Mouse (Mus musculus) skeletal muscle tissue, adult 2 months (tissue): Measurements from ENCODE around the gene 2010111I01Rik.

Experiments used
- DNase-seq: peaks from one replicate; pipeline ENCODE4 v3.0.0-alpha.2; 2012; ENCODE audit warnings: low read depth, low spot score

The 2010111I01Rik gene

DNA sequence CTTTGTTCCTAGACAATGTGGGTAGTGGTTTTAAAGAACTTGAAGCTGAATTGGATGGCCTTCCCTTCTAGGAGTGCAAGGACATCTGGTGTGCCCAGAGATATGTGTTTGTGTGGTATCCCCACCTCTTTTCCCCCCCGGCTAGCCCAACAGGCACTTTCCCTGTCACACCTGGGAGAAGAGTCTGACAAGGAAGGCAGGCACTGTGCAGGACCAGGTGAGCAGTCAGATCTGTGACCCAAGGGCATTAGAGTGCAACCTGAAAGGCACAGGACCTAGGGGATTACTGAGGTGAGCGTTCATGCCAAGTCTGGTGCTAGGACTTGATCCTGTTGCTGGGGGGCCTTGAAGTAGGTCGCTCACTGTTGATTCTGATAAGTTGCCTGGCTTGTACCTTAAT, 277.0 kb downstream of the 2010111I01Rik start:
- DNase-seq: no peak

DNA sequence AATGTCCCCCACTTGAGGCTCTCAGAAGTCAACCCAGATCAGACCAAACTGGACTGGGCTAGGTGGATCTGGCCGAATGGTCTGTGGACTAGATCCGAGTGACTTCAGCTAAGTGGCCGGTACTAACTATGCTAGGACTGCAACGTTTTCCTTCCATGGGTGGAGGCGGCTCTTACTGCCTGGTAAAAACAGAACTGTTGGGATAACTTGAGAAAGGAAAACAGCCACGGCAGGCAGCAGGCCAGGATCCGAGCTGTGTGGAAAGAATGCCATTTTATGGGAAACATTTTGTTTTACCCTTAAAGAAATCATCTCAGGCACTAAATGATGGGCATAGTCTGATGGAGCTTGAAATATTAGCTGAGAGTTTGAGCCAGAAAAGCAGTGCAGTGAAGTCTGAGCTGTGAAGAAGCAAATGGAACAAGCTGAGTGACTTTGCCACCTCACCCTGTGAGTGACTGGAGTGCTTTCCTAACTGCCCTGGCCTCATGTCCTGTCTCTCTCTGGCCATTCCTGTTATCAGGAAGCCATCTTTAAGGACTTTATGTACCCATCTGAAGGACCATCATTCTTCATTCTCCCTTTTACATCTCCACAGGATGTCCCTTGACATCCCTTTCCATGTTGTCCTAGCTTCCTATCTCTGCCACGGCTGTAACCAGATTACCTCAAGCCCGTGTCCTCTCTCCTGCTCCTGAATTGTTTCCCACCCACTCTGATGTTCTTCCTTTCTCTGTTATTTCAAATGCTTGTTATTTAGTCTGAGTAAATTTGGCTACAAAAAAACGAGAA, 277.9 kb downstream of the 2010111I01Rik start:
- no peak for DNase-seq

DNA sequence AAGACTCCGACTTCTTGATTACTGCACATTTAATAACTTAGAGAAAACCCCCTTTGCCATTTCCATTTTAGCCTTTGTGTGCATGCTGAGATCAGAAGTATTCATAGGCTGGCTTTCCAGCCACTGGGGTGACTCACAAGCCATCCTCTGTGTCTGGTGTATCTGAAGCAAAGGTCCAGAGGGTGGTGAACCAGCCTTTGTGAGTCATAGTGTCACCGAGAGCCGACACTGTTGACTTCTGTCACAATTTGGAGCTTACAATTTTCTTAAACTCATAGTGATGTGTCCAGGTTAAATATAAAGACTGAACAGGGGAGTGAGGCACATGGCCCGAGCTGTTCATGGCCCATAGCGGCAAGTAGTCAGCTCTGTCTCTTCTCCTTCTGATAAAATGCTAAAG, 278.9 kb downstream of the 2010111I01Rik start:
- DNase-seq: no peak

DNA sequence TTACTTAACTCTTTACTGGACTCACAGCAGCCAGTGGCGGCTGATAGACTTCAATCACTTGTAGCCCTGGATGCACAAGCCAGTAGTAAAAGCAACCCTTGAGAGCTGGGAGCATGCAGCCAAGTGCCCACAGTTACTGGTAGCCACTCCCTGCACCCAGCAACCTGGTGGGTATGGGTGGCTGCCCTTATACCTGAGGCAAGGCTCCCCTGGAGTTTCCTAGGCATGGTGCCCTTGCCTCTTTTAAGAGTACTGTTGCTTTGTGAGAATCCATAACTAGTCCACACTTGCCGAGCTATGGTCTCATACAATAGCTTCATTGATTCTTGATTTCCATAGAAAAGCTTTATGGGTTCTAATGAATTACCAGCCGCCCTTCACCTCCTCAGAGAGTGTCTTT, 279.7 kb downstream of the 2010111I01Rik start:
- no peak for DNase-seq

DNA sequence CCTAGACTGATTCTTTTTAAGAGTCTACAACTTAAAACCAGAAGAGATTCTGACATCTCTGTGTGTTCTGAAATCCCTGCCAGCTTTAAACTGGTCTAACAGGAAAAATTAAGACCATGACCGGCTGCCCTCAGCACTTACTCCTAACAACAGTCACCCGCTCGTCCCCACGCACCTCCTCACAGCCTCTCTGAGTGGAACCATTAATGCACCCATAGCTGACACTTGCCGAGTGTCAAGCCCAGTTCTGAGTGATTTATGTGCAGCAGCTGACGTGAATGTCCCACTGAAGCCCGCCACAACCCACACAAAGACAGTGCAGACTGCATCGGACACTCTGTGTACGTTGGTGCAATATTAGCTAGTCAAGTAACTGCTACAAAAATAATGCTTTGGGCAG, 280.5 kb downstream of the 2010111I01Rik start:
- DNase-seq: peak; percentile 63

DNA sequence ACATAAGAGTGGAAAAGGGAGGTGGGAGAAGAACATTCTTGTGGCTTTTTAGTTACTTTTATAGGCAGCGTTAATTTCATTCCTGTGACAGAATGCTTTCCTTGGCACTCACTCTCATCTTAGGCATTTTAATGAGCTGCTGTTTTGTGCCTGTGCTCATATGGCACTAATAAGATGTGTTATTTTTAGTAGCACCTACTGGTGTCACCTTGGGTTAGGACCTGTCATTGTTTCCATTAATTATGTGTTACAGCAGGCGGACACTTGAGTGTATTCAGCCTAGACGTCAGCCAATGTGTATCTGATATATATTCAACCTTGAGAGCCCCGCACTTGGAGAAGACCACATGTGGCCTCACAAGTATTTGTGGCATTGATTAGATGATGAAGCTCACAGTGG, 281.1 kb downstream of the 2010111I01Rik start:
- no peak for DNase-seq

DNA sequence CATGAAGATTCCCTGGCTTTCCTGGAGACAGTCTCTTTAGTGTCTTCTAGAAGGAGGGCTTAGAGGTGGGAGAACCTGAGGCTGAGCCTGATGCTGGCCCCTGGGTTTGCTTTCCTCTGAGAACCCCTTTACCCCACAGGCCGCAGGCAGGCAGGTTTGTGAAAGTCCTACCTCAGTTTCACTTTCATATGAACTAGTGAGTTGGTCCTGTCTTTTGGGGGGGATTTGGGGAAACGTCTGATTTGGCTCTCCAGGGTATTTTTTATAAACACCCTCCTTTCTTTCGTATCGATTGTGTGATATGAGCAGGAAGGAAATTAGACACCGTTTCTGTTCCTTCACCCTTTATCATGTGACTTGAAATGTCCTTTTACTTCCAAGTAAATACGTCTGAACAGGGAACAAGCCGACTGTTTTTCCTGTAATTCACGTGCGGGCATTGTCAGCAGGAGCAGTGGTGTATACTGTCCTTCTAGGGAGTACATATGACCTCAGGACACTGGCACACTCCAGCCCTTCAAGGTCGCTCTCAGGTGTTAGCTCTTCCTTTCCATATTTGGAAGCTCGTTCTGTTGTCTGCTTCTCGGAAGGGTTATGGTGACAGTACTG, 281.7 kb downstream of the 2010111I01Rik start:
- no peak for DNase-seq

DNA sequence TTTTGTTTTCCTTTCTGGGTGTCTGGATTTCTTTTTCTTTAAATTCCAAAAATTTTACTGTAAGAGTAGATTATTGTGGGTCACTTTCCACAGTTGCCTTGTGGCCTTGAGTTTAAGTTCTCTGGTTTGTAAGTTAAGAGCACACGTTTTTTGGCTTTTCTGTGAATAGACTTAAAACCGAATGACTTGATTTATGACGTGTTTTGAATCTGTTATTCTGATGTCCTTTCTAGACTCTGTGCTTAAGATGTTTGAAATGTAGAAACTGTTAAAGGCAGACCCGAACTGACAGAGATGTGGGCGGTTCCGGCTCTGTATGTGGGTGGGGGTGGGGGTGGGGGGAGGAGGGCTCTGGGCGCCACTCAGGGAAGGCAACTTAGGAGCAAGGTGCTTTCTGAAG, 282.3 kb downstream of the 2010111I01Rik start:
- no peak for DNase-seq

DNA sequence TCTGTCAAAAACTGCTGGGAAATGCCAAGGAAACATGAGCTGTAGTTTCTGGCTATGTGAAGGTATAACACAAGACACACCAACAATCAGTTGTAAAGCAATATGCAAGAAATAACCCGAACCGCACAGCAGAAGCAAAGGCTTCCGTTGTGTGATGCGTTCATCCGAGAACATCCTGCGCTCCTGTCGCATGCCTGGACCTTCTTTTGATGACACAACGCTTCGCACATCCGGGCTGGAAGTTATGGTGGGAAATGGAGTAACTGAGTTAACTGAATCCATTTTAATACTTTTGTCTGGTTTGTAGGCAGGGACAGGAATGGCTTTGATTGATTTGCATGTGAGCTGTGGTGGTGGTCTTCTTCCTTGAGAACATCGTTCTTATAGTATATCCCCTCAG, 282.9 kb downstream of the 2010111I01Rik start:
- no peak for DNase-seq

DNA sequence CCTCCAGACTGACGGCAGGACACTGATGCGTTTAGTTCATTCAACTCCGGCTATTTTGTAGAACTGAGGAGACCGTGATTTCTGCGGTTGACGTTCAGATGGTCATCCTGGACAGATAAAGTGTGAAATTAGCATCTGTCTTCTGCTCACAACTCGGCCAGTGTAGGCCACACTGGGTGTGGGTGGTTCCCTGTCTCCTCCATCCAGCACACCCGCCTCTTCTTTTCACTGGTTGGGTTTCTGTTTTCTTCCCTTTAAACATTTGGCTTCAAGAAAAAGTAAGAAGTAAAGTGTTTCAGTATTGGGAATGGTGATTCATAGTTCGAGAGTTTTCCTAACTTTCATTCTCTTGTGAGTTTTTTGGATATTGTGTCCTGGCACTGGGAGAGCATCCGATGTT, 283.6 kb downstream of the 2010111I01Rik start:
- no peak for DNase-seq

DNA sequence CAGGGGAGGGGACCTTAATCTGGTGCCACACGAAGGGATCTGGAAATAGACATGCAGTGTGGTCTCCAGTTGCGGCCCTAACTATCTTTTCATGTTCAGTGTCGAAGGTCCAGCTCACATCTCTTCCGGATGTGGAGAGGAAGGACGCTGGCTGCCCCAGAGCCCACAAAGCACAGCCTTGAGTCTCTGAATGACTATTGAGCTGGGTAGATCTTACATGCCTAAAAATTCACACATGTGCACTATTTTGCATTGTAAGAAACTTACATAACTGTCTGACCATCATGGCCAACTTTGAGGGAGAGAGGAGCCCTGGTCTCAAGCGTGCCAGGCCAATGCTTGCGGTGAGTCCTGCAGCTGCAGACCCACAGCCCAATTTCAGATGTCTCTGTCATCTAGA, 284.5 kb downstream of the 2010111I01Rik start:
- DNase-seq: no peak

DNA sequence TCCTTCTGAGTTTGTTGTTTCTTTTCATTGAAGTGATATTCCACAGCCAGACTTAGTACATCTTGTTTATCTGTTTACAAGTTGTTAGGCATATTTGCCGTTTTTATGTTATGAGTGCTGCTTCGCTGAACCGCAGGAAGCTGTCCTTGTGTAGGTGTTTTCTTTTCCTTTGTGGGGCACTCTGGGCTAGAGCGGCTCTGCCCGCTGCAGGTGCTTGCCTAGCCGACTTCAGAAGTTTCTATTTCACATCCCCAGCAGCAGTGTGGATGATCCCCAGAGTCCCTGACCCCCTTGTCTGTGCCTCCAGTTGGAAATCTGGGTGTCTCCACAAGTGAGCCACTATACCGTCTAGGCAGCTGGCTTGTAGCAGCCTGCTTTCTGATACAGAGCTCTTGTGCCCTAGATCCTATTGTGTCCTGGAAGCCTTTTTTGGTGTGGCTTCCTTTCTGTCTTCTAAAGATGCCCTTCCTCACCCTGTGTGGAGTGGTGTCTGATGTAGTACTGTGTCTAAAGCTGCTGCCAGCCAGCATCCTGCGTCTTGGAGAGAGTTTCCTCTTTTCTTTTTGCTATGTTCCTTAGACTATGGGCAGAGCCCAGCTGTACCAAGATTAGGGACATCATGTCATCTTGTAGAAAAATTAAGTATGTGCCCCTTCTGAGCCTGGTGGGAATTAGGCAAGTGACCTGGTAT, 285.2 kb downstream of the 2010111I01Rik start:
- no peak for DNase-seq

DNA sequence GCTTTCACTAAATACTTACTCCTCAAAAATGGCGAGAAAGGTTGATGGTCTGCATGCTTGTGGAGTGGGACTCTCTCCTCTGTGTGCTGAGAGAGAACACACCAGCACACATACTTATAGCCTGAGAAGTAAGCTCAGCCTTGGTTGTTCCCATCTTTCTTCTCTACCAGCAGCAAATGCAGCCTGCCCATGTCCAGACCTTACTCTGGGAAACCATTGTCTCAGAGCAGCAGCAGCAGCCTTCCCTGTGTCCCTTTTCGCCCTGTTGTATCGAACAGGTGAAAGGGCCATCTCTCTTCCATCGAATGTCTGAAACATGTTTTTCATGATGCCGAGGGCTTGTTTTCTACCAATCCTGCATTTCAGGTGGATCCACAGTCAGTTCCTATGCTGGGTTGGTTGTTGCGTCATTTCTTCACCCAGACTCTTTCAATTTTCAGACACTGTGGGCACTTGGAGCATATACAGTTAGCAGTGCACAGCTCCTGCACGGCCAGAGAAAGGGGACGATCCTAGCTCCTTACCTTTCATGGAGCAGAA, 285.8 kb downstream of the 2010111I01Rik start:
- no peak for DNase-seq

DNA sequence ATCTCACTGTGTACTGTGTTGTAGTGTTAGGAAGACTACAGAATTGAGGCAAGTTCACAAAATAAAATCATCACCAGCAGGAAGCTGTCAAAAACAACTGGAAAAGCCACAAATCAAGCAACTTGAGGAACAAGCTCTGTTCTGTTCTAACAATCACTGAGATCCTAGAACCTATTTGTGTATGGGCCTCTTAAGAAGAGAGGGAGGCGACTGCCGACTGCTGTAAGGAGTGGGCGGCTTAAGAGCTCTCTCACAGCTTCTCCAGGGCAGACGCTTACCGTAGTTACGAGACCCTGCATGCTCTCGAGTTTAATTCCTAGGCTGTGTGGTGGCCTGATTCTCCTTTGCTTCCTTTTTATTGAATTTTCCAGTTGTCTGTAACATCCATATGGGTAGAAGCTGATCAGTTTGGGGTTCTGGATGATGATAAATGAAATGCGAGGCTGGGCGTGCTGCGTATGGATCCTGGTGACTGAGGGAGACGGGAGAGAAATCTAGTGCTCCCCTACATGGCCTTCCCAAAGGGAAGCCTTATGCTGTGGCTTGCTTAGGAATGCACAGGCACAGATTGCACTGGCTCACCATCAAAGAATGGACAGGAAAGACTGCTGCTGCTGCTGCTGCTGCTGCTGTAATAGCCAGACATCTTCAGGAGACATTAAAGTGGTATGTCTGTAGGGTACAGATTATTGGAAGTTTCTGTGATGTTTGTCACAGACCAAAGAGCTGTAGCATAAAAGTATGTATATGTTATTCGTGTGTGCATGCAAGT, 286.6 kb downstream of the 2010111I01Rik start:
- no peak for DNase-seq

DNA sequence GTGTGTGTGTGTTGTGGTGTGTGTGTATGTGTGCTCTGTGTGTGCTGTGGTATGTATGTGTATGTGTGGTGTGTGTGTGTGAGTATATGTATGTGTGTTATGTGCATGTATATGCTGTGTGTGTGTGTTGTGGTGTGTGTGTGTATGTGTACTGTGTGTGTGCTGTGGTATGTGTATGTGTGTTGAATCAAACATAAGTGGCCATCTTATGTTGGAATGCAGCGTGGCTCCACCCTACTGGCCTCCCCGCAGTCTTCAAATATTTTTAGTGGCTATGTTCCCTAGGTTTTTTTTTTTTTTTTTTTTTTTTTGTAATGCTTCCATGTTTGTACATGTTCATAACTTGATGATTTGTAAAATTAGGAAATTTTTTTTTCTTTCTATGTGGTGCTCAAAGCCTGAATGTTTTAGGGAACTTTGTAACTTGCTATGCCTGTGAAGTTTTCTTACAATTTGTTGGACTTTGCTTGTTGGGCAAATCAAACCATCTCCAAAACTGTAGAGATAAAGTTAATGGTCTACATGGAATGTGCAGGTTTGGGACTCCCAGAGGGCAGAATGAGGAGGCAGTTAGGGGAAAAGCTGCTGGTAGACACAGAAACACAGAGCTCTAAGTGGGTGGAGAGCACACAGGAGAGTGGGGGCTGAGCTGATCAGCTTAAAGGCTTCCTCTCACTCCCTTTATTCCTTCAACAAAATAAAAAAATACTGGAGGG, 287.8 kb downstream of the 2010111I01Rik start:
- DNase-seq: no peak

DNA sequence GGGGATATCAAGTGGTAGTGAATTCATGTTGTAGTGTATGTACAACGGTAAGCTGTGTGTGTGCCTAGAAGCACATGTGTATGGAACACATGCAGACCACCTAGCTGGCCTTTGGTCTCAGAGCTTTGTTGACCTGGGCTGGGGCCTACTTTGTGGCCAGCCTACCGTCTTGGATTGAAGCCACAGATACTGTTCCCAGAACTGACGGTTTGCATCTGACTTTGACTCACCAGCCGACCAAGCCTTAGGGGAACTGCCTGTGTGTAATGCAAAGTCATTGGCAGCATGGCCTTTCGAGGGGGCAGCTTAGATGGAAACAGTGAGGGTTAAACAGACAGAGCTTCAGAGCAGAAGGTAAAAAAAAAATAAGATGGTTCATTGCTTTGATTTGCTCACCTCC, 288.5 kb downstream of the 2010111I01Rik start:
- DNase-seq: no peak

DNA sequence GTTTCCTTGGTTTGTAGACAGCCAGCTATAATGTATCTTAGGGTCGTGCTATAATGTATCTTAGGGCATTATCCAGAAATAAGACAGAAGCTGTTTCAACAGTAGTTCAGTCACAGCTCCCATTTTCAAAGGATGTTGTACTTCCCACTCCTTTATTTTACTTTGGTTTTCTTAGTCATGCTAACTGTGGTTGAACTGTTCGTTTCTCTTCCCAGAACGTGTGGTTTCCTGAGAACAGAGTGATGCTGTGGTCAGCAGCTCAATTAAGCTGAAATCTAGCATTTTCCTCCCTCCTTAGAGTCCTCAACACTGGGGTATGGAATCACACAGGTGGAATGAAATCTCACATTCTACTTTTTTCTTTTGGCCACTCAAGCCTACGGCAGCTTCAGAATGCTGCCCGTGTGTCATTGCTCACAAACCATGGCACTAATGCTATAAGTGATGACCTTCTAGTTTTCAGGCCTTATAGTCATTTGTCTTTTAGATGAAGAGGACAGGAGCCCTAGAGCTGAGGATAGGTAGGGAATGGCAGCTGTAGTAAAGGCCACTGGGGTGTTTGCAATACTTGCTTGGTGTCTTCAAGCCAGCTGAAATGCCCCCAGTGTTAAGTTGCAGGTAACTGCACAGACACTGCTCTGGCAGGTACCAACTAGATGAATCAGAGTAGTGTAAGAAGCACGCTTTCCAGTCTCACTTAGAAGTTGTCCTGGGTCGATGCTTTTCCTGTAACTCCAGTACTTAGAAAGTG, 289.4 kb downstream of the 2010111I01Rik start:
- no peak for DNase-seq

DNA sequence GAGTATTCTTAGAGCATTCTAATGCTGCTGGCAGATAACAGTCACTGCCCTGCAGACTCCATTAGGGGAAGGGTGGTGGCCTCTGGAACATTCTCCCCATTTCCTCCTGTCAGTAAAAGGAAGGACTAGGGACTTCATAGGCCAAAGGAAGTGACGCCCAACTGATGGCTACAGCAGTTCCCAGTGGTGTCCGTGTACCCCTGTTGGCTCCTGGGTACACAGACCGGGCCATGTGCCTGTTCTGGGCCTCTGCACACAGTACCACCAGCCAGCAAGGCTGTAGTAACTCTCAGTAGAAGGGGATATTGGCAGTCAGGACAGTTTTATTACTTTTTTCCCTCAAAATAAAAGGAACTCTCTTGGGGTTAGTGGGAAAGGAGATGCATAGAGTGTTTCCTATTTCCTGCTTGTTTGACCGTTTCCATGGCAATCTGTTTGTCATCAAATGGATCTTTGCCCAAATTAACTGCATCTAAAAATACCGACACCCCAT, 290.9 kb downstream of the 2010111I01Rik start:
- no peak for DNase-seq

DNA sequence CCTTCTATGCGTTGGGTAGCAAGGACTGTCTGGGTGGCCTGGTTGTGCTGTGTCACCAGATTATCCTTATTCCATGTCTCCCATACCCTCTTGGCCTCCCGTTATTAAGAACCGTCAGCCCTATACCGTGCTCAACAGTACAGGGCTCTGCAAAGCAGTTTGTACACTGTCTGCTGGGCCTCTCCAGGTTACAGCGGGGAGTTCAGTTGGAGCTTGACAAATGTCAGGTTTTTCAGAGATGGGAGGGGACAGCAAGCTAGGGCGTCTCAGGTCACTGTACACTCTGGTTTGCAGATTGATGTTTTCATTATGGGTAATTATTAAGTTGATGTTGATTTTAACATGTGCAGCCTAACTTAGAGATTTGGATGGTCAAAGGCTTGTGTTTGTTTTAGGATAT, 291.5 kb downstream of the 2010111I01Rik start:
- no peak for DNase-seq

DNA sequence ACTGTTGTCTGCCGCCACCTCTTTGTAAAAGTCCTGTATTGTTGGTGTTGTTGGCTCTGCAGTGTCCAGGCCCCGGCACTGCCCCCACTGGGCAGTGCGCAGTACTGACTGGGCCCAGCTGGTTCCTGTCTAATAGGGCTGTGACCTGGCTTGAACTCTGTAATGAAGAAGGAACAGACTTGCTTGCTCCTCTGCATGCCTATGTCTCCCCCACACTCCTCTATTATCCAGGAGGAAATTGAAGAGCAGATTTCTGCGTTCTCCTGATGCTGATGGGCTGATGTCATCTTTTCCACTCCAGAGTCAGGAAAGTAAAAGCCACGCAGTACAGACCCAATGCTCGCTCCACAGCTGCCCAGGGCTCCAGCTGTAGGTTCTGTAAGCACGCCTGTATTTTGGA, 292.1 kb downstream of the 2010111I01Rik start:
- peak; percentile 82 for DNase-seq
